Mouse (Mus musculus) bone marrow, adult 2 months (tissue): ENCODE data around the gene Eprs.

ENCODE experiments used
- CTCF ChIP-seq: fragments of 200-500 bp; IDR thresholded peaks from 2 replicates; pipeline ENCODE4 v1.5.1; 2011; ENCODE audit warnings: low read length, control low read depth; ENCODE audit not compliant: control insufficient read depth, insufficient read depth
- POLR2A ChIP-seq: fragments of 200-500 bp; IDR thresholded peaks from 2 replicates; pipeline ENCODE4 v1.6.1; 2011; ENCODE audit warnings: low read depth, mild to moderate bottlenecking, control low read depth, low read length, borderline replicate concordance; ENCODE audit not compliant: control insufficient read depth

GRCm38 (mm10) chr1:185377429-185377828, 14.6 kb downstream of the Eprs start:
- TF ChIP-seq CTCF (no peak), POLR2A (no peak)
